Mouse (Mus musculus) MEL (cell line): Measurements from ENCODE around the gene Atp8b4. TPM values are rescaled to one million over a fixed set of nuclear protein-coding genes. Genes with fewer than 3 reads are reported as not detected.

Experiments used
- DNase-seq: peaks from one replicate; pipeline ENCODE4 v3.0.0; 2011; ENCODE audit warnings: low read depth, low spot score
- H3K27ac ChIP-seq: 2 replicates; pipeline ENCODE4 v1.5.1; 2012; ENCODE audit warnings: low read depth, mild to moderate bottlenecking, control low read depth, low read length, moderate library complexity; ENCODE audit not compliant: control insufficient read depth
- H3K27me3 ChIP-seq, 2 experiments: fragments of 150-350 bp in 1 of 2; sonication (generic) in 1 of 2; 2 replicates each; pipeline ENCODE4 v1.6.1; 2012; ENCODE audit warnings: low read length in 2 of 2, mild to moderate bottlenecking in 2 of 2, improper control_type of control experiment in 1 of 2, moderate library complexity in 1 of 2; ENCODE audit not compliant: insufficient read depth in 2 of 2, control insufficient read depth in 1 of 2
- H3K36me3 ChIP-seq, 2 experiments: 2 replicates each; pipeline ENCODE4 v1.6.1; 2012 to 2014; ENCODE audit warnings: low read length in 2 of 2, improper control_type of control experiment in 1 of 2, inconsistent platforms in 1 of 2, mild to moderate bottlenecking in 1 of 2; ENCODE audit not compliant: insufficient read depth in 2 of 2, control insufficient read depth in 1 of 2
- H3K4me1 ChIP-seq, 2 experiments: fragments of 150-350 bp in 1 of 2; sonication (generic) in 1 of 2; 2 replicates each; pipeline ENCODE4 v1.6.1; 2012; ENCODE audit warnings: low read length in 2 of 2, improper control_type of control experiment in 1 of 2, mild to moderate bottlenecking in 1 of 2; ENCODE audit not compliant: insufficient read depth in 2 of 2, control insufficient read depth in 1 of 2
- H3K4me3 ChIP-seq, 2 experiments: fragments of 150-350 bp in 1 of 2; sonication (generic) in 1 of 2; 2 replicates each; pipeline ENCODE4 v1.5.1; 2012; ENCODE audit warnings: low read depth in 2 of 2, low read length in 2 of 2, mild to moderate bottlenecking in 2 of 2, moderate library complexity in 2 of 2, control low read depth in 1 of 2, improper control_type of control experiment in 1 of 2; ENCODE audit not compliant: control insufficient read depth in 1 of 2, insufficient read depth in 1 of 2
- H3K79me2 ChIP-seq: 2 replicates; pipeline ENCODE4 v1.6.1; 2012; ENCODE audit warnings: mild to moderate bottlenecking, low read length, moderate library complexity; ENCODE audit not compliant: control insufficient read depth, poor library complexity, insufficient read depth
- H3K9ac ChIP-seq: 2 replicates; pipeline ENCODE4 v1.6.1; 2012; ENCODE audit warnings: low read depth, mild to moderate bottlenecking, control low read depth, low read length, moderate library complexity; ENCODE audit not compliant: control insufficient read depth, poor library complexity, severe bottlenecking
- H3K9me3 ChIP-seq: fragments of 150-350 bp; sonication (generic); replicated peaks from 2 replicates; pipeline ENCODE4 v1.6.1; 2012; ENCODE audit warnings: mild to moderate bottlenecking, low read length, improper control_type of control experiment, moderate library complexity; ENCODE audit not compliant: insufficient read depth
- CHD2 ChIP-seq: IDR thresholded peaks from 2 replicates; pipeline ENCODE4 v1.6.1; 2011; ENCODE audit warnings: low read length, improper control_type of control experiment
- CTCF ChIP-seq, 3 experiments: IDR thresholded peaks in 2 of 3; conservative IDR thresholded peaks in 1 of 3; 2 replicates each; pipeline ENCODE4 v1.5.1; 2011 to 2012; ENCODE audit warnings: low read length in 3 of 3, low read depth in 2 of 3, mild to moderate bottlenecking in 2 of 3, improper control_type of control experiment in 1 of 3, inconsistent platforms in 1 of 3, mixed read lengths in 1 of 3, moderate library complexity in 1 of 3; ENCODE audit not compliant: control insufficient read depth in 1 of 3, insufficient read depth in 1 of 3, poor library complexity in 1 of 3, severe bottlenecking in 1 of 3
- EP300 ChIP-seq, 2 experiments: IDR thresholded peaks; 2 replicates each; pipeline ENCODE4 v1.6.1; 2011; ENCODE audit warnings: improper control_type of control experiment in 2 of 2, low read length in 2 of 2, low read depth in 1 of 2, mild to moderate bottlenecking in 1 of 2
- GABPA ChIP-seq: IDR thresholded peaks from 2 replicates; pipeline ENCODE4 v1.6.1; 2012; ENCODE audit warnings: low read depth, mild to moderate bottlenecking, inconsistent platforms, low read length, improper control_type of control experiment, moderate library complexity
- GATA1 ChIP-seq: IDR thresholded peaks from 2 replicates; pipeline ENCODE4 v1.6.1; 2011; ENCODE audit warnings: low read depth, low read length, improper control_type of control experiment
- HCFC1 ChIP-seq: IDR thresholded peaks from 2 replicates; pipeline ENCODE4 v1.6.1; 2012; ENCODE audit warnings: low read depth, mild to moderate bottlenecking, inconsistent platforms, low read length, improper control_type of control experiment, moderate library complexity
- MAX ChIP-seq: IDR thresholded peaks from 2 replicates; pipeline ENCODE4 v1.6.1; 2011; ENCODE audit warnings: low read length, improper control_type of control experiment
- MYC ChIP-seq: IDR thresholded peaks from 2 replicates; pipeline ENCODE4 v1.6.1; 2011; ENCODE audit warnings: low read depth, mild to moderate bottlenecking, low read length, improper control_type of control experiment, moderate library complexity
- NELFE ChIP-seq: IDR thresholded peaks from 2 replicates; pipeline ENCODE4 v1.6.1; 2011; ENCODE audit warnings: low read depth, low read length, improper control_type of control experiment
- NRF1 ChIP-seq: IDR thresholded peaks from 2 replicates; pipeline ENCODE4 v1.6.1; 2014; ENCODE audit warnings: low read depth, mild to moderate bottlenecking, inconsistent platforms, low read length, improper control_type of control experiment, moderate library complexity; ENCODE audit not compliant: poor library complexity, insufficient read depth, severe bottlenecking
- POLR2A ChIP-seq, 2 experiments: IDR thresholded peaks; 2 replicates each; pipeline ENCODE4 v1.6.1; 2011 to 2012; ENCODE audit warnings: low read length in 2 of 2, mild to moderate bottlenecking in 2 of 2, control low read depth in 1 of 2, improper control_type of control experiment in 1 of 2, low read depth in 1 of 2, moderate library complexity in 1 of 2; ENCODE audit not compliant: control insufficient read depth in 1 of 2, insufficient read depth in 1 of 2, poor library complexity in 1 of 2
- POLR2AphosphoS2 ChIP-seq: IDR thresholded peaks from 2 replicates; pipeline ENCODE4 v1.6.1; 2011; ENCODE audit warnings: low read length, improper control_type of control experiment
- POLR2AphosphoS5 ChIP-seq: IDR thresholded peaks from 2 replicates; pipeline ENCODE4 v1.6.1; 2012; ENCODE audit warnings: low read depth, borderline replicate concordance, mild to moderate bottlenecking, inconsistent platforms, low read length, moderate library complexity, mixed read lengths
- RAD21 ChIP-seq: IDR thresholded peaks from 2 replicates; pipeline ENCODE4 v1.6.1; 2011; ENCODE audit warnings: mild to moderate bottlenecking, low read depth, low read length, improper control_type of control experiment
- SMC3 ChIP-seq: IDR thresholded peaks from 2 replicates; pipeline ENCODE4 v1.6.1; 2011; ENCODE audit warnings: low read depth, low read length, improper control_type of control experiment
- TAL1 ChIP-seq: IDR thresholded peaks from 2 replicates; pipeline ENCODE4 v1.6.1; 2012; ENCODE audit warnings: mild to moderate bottlenecking, inconsistent platforms, low read length, moderate library complexity, mixed read lengths
- TBP ChIP-seq: IDR thresholded peaks from 2 replicates; pipeline ENCODE4 v1.8.0; 2011; ENCODE audit warnings: low read depth, low read length, improper control_type of control experiment
- TCF12 ChIP-seq: IDR thresholded peaks from 2 replicates; pipeline ENCODE4 v1.6.1; 2014; ENCODE audit warnings: low read depth, mild to moderate bottlenecking, inconsistent platforms, low read length, improper control_type of control experiment, moderate library complexity
- USF1 ChIP-seq: IDR thresholded peaks from 2 replicates; pipeline ENCODE4 v1.6.1; 2014; ENCODE audit warnings: low read depth, mild to moderate bottlenecking, inconsistent platforms, low read length, improper control_type of control experiment, moderate library complexity
- ZC3H11A ChIP-seq: IDR thresholded peaks from 2 replicates; pipeline ENCODE4 v1.6.1; 2012; ENCODE audit warnings: low read depth, mild to moderate bottlenecking, inconsistent platforms, low read length, improper control_type of control experiment
- polyA plus RNA-seq, 2 experiments: library from polyadenylated mRNA; stranded (reverse) in 1 of 2; unstranded in 1 of 2; fragments of >175 nt in 1 of 2; fragments of >200 nt in 1 of 2; gene quantifications; 2 replicates each; pipeline versions ENCODE4 v1.2.1 to v1.2.4; 2012; ENCODE audit warnings: low replicate concordance in 2 of 2, low read depth in 1 of 2; ENCODE audit not compliant: insufficient read length in 2 of 2, insufficient read depth in 1 of 2, missing spikeins in 1 of 2
- total RNA-seq: library from RNA; depleted of rRNA; stranded (reverse); fragments of 300-350 nt; gene quantifications from 2 replicates; pipeline ENCODE4 v1.2.3, GENCODE M21; 2012

Atp8b4 gene
- total and polyA plus RNA-seq, 3 experiments, result not detected

GRCm38 (mm10) chr2:126429282-126429681, 71.2 kb downstream of the Atp8b4 start:
- Histone ChIP-seq H3K27ac (no peak overlapping the region), H3K79me2 (no peaks in the 10 kb centered on the region), H3K36me3 (no peaks in the 10 kb centered on the region), H3K27me3 (peaks cover 7 to 11% of the 10 kb centered on the region in 2 experiments), H3K4me3 (no peak overlapping the region), H3K4me1 (no peaks in the 10 kb centered on the region), H3K9ac (no peak overlapping the region)
- peak; percentile 71 for DNase-seq
- TF ChIP-seq CHD2 (no peak), RAD21 (peak; percentile 84), ZC3H11A (peak; percentile 56), CTCF (IDR thresholded peaks at IDR 0.05 in 2 of 3, conservative IDR thresholded peaks at IDR 0.05 in 1 of 3; ENCODE audit: control insufficient read depth in 1 of 3, insufficient read depth in 1 of 3, low read depth in 2 of 3, low read length in 3 of 3, poor library complexity in 1 of 3, severe bottlenecking in 1 of 3) (peak; percentile 71 to 79 (median 74)), SMC3 (peak; percentile 85), MAX (no peak)
- TF ChIP-seq, all 39 proteins: peak for 4
- H3K9me3 ChIP-seq, result no peaks in the 10 kb centered on the region

GRCm38 (mm10) chr2:126425223-126425622, 75.3 kb downstream of the Atp8b4 start:
- Histone ChIP-seq H3K27ac (no peak overlapping the region), H3K27me3 (peaks cover 0 to 2% of the 10 kb centered on the region in 2 experiments; a peak in 3 of 4 replicates), H3K9me3 (no peaks in the 10 kb centered on the region), H3K4me1 (no peaks in the 10 kb centered on the region), H3K36me3 (no peaks in the 10 kb centered on the region), H3K9ac (no peak overlapping the region), H3K4me3 (no peak overlapping the region), H3K79me2 (no peaks in the 10 kb centered on the region)
- TF ChIP-seq ZC3H11A (no peak), GABPA (no peak), USF1 (no peak), TCF12 (no peak), POLR2A (IDR thresholded peaks at IDR 0.05; ENCODE audit: control insufficient read depth in 1 of 2, insufficient read depth in 1 of 2, low read depth in 1 of 2, low read length in 2 of 2, poor library complexity in 1 of 2) (no peak), CHD2 (no peak), EP300 (IDR thresholded peaks at IDR 0.05; ENCODE audit: low read depth in 1 of 2, low read length in 2 of 2) (no peak), TAL1 (no peak), POLR2AphosphoS5 (no peak), NELFE (no peak), POLR2AphosphoS2 (no peak), HCFC1 (no peak), MYC (no peak), TBP (no peak), GATA1 (no peak), NRF1 (no peak)
- no peak for DNase-seq
